Mouse (Mus musculus) brain, embryonic 18.5 days (tissue): ENCODE measurements around the gene Cdh1.
"Not testable (repeated sequence)": the region's sequence is repeated elsewhere in the genome, so short reads cannot be mapped to it uniquely, and the experiment has no call there.

Experiments
- DNase-seq: peaks from one replicate; pipeline ENCODE4 v3.0.0-alpha.2; 2012; ENCODE audit warnings: low read depth, low spot score

Cdh1 gene

DNA sequence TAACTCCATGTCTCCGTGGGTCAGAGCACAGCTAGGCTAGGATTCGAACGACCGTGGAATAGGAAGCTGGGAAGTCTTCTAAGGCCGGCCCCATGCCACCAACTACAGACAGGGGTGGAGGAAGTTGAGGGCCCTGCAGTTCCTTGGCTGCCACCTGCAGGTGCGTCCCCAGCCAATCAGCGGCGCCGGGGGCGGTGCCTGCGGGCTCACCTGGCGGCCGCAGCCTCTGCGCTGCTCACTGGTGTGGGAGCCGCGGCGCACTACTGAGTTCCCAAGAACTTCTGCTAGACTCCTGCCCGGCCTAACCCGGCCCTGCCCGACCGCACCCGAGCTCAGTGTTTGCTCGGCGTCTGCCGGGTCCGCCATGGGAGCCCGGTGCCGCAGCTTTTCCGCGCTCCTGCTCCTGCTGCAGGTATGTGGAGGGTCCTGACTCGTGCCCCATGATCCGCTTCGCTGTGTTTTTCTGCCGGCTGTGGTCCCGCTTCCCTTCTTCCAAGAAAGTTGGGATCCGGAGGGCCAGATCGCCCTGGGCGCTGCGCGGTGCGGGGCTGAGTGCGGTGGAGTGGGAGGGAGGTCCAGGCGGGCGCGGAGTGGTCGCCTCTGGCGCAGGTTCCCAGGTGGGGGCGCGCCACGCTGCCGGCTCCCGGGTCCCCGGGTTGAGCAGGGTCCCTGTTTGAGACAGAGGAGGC is at the start of gene Cdh1:
TSS of gene Cdh1 (plus strand) at position 221 of the 689 bp plus-strand sequence.
- DNase-seq: no peak

DNA sequence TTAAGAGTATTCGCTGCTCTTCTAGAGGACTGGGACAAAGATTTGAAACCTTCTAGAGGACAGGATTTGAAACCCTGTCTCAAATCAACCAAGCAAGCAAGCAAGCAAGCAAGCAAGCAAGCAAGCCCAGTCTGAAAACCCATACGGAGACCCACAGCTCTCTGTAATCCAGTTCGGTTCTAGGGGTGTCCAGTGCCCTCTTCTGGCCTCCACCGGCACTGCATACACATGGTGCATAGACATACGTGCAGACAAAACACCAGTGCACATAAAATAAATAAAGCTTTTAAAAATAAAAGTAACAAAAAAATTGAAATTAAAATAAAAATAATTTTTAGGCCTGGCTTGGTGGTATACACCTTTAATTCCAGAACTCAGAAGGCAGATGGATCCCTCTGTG is 49.1 kb upstream of the Cdh1 start:
- DNase-seq: no peak

DNA sequence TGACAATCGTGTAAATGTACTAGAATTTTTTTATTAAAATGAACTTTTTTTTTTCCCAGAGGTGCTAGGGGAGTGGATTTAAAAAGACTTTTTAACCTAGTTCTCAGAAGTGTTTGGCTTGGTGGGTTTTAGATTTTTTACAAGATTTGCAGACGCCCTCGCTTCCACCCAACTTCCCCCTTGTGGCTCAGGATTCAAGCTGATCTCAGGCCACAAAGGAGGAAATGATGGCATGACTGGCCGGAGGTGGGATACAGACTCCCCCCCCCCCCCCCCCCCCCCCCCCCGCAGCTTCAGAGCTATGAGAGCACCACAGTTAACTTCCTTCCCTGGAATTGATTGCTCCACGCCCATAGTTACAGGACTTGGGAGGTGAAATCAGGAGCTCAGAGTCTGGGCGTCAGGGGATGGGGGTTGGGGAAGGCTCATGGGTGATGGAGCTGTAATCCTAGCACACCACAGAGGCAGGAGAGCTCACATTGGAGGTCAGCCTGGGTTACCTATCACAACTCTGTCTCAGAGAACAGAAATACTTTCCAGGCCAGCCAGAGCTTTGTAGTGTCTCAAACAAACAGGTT is 47.0 kb upstream of the Cdh1 start:
- no peak for DNase-seq

DNA sequence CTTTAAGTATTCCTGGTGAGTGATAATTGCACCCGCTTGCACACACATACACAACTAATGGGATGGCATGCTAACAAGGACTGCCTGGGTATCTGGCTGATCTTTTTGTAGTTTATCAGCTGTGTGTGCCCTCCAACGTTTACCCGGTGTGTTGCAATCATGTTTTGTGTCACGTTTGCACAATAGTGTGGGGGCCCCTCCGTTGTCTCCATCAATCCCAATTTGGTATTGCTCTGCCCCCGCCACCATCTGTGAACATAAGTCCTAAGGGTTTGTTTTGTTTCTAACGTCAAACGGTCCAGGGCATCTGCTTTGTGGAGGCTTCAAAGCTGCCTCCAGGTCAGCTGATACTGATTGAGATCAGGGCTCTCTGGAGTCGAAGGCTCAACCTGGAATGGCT is 43.3 kb upstream of the Cdh1 start:
- no peak for DNase-seq

DNA sequence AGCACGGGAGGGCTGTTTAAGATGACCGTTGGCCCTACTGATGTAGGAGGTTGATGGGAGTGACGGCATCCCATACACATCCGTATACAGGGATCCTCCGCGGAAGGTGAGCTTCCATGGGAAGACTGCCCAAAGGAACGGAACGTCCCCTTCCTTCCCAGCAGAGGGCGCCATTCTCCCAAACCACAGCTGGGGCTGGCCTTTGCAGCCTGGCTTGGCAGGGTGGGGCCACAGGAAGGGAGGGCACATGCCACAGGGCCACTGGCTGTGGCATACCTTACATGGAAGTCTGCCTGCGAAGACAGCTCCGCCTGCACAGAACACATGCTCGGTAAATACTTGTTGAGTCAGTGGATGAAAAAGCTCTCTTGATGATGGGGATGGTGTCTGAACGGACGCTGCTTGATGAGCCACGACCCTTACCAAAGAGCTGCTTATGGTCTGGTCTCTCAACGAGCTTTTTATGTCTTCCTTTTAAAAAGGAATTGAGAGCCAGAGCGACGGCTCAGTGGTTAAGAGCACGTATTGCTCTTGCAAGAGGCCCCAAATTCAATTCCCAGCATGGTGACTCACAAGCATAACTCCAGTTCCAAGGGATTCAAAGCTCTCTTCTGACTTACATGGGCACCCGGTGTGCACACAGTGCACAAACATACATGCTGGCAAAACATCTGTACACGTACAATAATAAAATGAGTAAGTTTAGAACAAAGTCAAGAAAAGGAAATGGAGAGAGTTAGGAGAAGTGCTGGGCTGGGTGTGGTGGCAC is 41.9 kb upstream of the Cdh1 start:
- no peak for DNase-seq

DNA sequence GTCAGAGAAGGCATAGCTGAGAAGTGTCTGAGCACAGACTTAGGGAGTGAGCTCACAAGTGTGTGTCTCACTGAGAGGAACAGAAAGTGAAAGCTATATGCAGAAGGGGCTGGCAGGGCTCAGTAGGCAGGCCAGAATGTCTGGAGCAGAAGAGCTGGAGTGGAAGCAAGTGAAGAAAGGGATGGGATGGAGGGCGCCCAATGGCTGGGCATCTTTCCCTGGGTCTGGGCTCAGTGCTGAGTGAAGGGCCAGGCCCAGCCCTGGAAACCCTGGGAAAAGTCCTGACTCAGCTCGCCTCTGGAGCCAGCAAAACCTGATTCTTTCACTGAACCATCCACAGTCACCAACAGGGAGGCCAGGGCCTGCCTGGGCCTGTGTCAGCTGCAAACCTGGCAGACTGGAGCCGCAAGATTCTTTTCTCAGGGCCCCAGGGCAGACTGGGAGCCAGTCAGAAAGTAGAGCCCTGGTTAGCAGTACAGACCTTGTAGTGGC is 39.4 kb upstream of the Cdh1 start:
- DNase-seq: no peak

DNA sequence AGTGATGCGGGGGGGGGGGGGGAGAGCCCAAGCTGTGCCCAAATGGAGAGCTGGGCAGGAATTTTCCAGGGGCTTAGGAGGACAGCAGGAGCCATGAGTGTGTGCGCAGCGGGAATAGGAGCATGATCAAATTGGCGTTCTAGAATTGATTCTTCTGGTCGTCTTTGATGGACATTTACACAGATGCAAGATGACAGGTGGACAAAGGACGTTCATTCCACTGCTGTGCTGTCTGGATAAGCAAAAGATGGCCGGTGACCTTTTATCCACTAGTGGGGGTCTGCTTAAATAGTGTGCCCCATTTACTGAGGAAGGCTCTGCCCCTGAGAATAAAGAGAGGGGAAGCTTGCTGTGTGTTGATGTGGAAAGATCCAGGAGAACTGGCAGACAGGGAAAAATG is 34.1 kb upstream of the Cdh1 start:
- DNase-seq: no peak

DNA sequence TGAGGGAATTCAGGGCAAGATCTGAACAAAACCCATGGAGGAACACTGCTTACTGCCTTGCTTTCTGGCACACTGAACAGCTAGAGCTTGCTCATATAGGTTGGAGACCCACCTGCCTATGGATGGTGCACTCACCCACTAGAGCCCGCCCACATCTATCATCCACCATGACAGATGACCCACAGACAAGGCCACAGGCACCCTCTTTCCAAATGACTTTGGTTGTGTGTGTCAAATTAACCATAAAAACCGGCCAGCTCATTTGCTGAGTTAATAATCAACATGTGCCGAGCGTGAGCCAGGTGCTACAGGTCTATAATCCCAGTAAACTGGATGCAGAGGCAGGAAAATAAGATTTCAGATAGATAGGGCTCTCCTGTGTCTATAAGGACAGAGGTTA is 32.8 kb upstream of the Cdh1 start:
- no peak for DNase-seq

DNA sequence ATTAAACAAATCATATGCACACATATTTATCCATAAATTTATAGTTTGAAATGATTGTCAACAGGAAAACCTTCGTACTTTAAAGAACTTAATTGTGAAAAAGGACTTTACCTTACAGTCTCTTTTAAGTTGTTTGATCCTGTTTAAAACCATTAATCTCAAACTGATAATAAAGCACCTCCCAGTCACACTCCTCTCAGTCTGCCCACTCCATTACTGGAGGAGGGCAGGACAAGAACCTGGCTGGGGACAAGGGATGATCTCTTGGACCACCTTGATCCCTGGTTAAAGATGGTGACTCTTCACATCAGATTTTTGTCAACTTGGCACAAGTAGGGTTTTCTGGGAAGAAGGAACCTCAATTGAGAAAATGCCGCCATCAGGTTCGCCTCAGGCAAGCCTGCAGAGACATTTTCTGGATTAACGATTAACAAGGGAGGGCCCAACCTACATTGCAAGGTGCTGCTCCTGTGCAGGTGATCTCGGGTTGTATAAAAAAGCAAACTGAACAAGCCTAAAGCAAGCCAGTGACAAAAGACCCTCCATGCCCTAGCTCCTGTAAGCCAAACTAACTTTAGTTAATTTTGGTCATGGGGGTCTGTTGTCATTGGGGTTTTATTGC is 31.5 kb upstream of the Cdh1 start:
- DNase-seq: no peak

DNA sequence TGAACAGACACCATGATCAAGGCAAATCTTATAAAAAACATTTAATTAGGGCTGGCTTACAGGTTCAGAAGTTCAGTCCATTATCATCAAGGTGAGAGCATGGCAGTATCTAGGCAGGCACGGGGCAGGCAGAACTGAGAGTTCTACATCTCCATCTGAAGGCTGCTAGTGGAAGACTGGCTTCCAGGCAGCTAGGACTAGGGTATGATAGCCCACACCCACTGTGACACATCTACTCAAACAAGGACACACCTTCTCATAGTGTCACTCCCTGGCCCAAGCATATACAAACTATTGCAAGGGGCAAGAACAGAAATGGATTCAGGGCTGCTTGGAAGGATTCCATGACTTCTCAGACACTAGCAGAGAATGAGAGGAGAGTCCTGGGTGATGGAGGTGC is 31.0 kb upstream of the Cdh1 start:
- not testable (repeated sequence) for DNase-seq

DNA sequence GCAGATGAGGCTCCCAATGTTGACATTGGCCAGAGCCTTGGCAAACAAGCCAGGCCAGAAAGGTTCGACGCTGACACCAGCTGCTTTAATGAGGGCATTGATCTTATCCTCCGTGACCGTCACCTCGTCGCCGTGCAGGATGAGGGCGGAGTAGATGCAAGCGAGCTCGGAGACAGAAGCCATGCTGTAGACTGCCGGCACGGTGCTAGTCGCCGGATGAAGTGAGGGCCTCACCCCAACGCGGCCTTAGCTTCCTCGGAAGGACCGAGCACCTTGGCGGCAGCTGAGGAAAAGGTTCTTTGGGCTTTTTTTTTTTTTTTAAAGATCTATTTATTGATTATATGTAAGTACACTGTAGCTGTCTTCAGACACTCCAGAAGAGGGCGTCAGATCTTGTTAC is 30.0 kb upstream of the Cdh1 start, which contains the start of gene Gm10073:
TSS of gene Gm10073 (minus strand) at position 294 of the 400 bp plus-strand sequence.
- DNase-seq: not testable (repeated sequence)

DNA sequence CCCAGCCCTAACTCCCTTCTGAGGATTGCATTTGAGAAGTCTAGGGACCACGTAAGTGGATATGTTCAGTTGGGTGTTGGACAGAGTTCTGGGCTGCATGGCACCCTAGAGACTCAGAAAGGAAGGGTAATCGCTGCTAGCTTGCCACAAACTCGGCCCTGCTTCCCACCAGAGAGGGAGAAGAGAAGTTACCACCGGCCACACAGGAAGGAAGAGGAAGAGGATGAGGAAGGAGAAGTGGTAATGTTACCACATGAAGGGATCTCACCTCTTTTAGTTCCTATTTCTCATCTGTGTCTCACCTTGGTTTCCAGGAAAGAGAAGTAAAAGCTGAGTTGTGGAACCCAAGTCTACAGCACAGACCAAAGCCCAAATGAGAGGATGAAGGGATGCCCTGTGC is 28.9 kb upstream of the Cdh1 start:
- DNase-seq: no peak

DNA sequence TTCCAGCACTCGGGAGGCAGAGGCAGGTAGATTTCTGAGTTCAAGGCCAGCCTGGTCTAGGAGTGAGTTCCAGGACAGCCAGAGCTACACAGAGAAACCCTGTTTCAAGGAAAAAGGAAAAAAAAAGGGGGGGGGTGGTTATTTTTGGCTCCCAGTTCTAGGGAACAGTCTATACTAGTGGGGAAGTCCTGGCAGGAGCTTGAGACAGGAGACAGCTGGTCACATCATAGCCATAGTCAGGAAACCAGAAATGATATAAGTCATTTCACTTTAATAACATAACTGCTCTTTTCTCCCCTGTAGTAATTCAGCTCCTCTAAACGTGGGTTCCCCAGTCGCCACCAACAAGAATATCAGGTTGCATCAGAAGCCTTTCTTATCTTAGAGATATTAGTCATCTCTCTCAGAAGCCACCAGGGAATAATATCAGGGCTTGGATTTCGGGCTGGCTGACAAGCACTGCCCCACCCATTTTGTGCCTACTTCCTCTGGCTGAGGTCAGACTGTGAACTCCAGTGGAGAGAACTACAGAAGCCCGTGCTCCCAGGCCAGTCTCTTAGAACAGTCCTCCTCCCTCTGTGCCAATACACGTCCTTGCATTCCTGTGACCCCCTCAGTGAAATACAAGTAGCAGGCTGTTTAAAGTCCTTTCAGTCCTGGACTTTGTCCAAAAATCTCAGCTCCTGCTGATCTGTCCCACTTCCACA is 26.1 kb upstream of the Cdh1 start:
- no peak for DNase-seq

DNA sequence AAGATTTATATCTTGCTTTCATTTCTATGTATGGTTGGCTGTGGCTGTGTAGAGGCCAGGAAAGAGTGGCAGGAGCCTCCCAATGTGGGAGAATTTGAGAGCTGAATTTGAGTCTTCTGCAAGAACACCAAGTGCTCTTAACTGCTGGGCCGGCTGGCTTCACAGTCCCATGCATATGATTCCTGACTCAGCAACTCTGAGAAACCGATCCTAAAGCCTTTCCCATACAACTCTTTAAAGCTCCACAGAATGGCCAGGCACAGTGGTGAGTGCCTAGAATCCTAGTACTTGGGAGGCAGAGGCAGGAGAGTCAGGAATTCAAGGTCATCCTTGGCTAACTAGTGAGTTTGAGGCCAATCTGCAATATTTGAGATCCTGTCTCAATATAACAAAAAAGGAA is 23.6 kb upstream of the Cdh1 start:
- DNase-seq: no peak

DNA sequence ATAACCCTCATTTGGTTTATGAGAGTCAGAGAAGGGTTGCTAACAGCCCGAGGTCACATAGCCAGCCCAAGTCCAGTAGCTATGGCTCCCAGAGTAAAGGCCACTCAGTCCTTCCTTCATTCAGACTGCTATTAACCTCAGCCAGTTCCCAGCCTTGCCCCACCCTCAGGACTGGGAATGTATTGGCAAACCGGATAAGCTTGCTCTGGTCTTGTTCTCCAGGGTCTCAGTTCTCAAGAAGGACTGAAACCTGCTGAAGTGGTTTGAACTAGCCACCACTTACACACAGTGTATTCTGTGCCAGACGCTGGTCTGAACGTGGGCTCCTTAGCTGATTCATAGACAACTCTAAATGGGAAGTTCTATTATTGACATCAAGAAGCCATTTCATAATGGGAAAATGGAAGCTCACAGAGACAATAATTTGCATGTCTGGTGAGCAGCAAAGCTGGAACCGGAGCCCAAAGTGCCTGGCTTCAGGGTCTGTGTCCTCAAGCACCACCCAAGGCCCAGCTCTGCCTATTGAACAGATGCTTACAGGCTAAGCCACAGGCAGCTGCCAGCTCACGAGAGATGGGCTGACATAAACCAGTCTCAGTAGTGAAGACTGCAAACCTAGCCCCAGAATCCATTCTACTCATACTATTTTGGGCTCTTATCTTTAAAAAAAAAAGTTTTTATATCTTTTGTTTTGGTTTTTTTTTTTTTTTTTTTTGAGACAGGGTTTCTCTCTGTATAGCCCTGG is 21.6 kb upstream of the Cdh1 start:
- DNase-seq: no peak

DNA sequence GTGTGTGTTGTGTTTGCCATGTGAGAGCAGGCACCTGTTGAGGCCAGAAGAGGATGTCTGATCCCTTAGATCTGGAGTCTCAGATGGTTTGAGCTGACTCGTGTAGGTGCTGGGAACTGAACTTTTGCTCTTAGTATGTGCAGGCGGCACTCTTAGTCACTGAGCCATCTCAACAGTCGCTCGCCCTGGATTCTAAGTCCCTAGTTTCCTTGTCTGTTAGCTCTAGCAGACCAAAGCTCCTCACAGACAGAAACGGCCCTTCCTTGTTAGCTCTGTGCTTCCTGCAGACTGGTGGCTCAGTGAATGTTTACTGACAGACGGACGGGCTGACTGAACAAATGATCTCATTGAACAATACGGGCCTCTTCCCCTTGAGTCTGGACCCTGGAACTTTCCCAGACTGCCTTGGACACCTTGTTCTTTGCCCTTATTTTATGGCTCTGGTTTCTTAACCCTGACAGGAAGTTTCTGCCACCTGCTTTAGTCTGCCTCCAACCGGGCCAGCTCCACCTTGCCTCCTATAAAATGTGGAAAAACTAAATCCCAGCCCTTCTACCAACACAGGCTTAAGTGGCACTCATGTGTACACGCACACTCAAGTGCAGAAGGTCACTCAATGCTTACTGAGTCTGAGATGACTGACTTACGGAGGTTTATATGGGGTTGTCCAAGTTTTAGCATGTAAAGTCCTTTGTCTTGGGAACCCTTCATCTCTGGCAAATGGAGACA is 18.0 kb upstream of the Cdh1 start:
- no peak for DNase-seq

DNA sequence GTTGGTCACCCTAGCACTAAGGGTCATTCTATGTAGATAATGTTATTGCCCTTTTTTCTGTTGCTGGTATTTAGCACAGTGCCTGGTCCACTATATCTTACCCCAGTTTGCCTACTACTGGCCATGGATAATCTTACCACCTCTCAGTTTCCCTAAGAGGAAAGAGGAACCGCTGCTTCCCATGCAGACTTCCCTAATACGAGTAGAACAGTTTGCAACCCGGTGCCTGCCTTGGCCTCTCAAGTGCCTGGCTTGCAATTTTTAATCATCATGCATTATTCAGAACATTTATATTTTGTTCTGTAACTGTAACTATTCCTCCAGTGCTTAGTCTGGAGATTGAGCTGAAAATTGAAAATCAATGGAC is 17.5 kb upstream of the Cdh1 start:
- DNase-seq: no peak

DNA sequence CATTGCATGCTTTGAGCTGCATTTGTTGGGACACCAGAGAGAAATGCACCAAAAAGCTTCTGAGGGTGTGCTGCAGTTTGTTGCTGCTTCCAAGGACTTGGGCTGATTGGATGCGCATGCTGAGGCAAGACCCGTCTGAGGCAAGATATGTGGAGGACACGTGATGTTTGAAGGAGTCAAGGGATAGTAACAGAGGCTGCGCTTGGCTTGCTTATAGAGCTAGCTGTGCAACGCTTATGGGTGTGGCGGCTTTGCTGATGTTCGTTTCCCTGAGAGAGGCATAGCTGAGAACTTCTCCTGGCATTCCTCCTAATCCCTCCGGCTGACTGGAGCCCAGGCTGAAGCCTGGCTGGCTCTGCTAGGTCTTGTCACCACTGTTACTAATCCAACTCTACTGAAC is 16.3 kb upstream of the Cdh1 start:
- no peak for DNase-seq

DNA sequence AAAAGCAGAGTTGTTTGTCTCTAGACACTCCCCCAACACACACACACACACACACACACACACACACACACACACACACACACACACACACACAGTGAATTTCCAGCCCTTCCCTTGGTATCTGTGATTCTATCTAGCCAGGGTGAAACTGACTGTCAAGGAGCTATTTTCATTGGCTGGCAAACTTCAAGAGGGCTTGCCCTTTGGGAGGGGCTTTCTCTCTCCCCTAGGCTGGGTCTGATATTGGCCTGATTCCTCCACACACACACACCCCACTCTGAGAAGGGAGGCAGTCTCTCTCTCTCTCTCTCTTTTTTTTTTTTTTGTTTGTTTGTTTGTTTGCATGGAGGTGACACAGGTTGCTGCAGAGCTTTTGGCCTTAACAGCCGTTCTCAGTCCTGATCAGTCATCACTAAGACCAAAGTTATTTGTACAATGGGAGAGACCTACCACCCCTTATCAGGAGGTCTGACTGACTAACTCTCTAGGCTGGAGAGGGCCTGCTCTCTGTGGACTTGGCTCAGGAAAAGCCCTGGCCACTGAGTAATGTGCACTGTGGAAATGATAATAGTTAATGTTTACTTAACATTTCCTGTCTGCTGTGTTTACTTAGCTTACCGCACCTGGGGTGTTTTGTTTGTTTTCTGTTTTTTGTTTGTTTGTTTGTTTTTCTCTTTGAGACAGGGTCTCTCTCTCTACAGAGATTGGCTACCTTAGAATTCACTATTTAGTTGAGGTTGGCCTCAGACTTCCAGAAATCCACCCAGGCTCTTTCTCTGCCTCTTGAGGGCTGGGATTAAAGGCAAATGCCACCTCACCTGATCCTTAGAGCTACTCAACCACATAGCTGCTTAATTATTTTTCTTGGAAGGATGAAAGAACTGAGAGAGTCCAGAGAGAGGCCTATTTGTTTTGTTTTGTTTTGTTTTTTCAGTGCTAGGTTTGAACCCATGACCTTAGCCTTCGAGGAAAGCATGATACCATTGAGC is 14.4 kb upstream of the Cdh1 start:
- no peak for DNase-seq
